Mouse (Mus musculus) cerebellum, adult (tissue): Measurements from ENCODE around the gene Tekt4.

Experiments
- ATAC-seq: cut with Nextera tagmentation; 2 replicates; pipeline ENCODE4 v1.9.2; 2017; ENCODE audit warnings: mild to moderate bottlenecking, moderate library complexity, mixed read lengths; ENCODE audit not compliant: insufficient number of reproducible peaks, low FRiP score, low TSS enrichment

Gene Tekt4

GRCm38 (mm10) chr17:25474330-25475077 lies 20.1 kb downstream of the Tekt4 start:
- no peak for ATAC-seq

GRCm38 (mm10) chr17:25475946-25476744 lies 21.7 kb downstream of the Tekt4 start:
- ATAC-seq: peak; percentile 34; the same call in 1 of the 2 replicates

- no peak for ATAC-seq
Observed at GRCm38 (mm10) chr17:25480152-25480551, 25.7 kb downstream of the Tekt4 start.

- ATAC-seq: no peak
Observed at GRCm38 (mm10) chr17:25480820-25481219, 26.4 kb downstream of the Tekt4 start.

- no peak for ATAC-seq
Observed at GRCm38 (mm10) chr17:25482092-25482491, 27.7 kb downstream of the Tekt4 start.

- no peak for ATAC-seq
Observed at GRCm38 (mm10) chr17:25497013-25497412, 42.6 kb downstream of the Tekt4 start, which contains the start of gene Sstr5. TSS of gene Sstr5 (minus strand) at chr17:25497288.

GRCm38 (mm10) chr17:25502599-25502998 lies 48.2 kb downstream of the Tekt4 start:
- ATAC-seq: no peak

GRCm38 (mm10) chr17:25507799-25508198 lies 53.4 kb downstream of the Tekt4 start:
- no peak for ATAC-seq

GRCm38 (mm10) chr17:25508860-25509577 lies 54.6 kb downstream of the Tekt4 start:
- ATAC-seq: no peak; the same call in 1 of the 2 replicates

GRCm38 (mm10) chr17:25510074-25510830 lies 55.8 kb downstream of the Tekt4 start:
- no peak for ATAC-seq

GRCm38 (mm10) chr17:25511876-25512275 lies 57.5 kb downstream of the Tekt4 start:
- no peak for ATAC-seq

- no peak for ATAC-seq
Observed at GRCm38 (mm10) chr17:25514055-25514454, 59.6 kb downstream of the Tekt4 start.

- ATAC-seq: no peak
Observed at GRCm38 (mm10) chr17:25516315-25516714, 61.9 kb downstream of the Tekt4 start.

- no peak for ATAC-seq
Observed at GRCm38 (mm10) chr17:25518144-25518543, 63.7 kb downstream of the Tekt4 start.

GRCm38 (mm10) chr17:25519511-25519910 lies 65.1 kb downstream of the Tekt4 start:
- no peak for ATAC-seq

- ATAC-seq: no peak
Observed at GRCm38 (mm10) chr17:25520492-25520891, 66.1 kb downstream of the Tekt4 start.

GRCm38 (mm10) chr17:25522080-25522479 lies 67.7 kb downstream of the Tekt4 start:
- ATAC-seq: no peak
